Mouse (Mus musculus): ENCODE measurements around the gene Cdk10. TPM values are rescaled to one million over a fixed set of nuclear protein-coding genes. Genes with fewer than 3 reads are reported as not detected.
"Not testable (repeated sequence)": the region's sequence is repeated elsewhere in the genome, so short reads cannot be mapped to it uniquely, and the experiment has no call there.

Cdk10 gene
- polyA plus RNA-seq, 1 experiment: 1.8 TPM

- H3K36me3 ChIP-seq (ENCODE audit: control insufficient read depth): peaks cover 22% of the 10 kb centered on the region
- peaks cover 22% of the 10 kb centered on the region for H3K4me1 ChIP-seq (ENCODE audit: control insufficient read depth)
- H3K4me3 ChIP-seq (replicated peaks): no peak overlapping the region
- peaks cover 8% of the 10 kb centered on the region for H3K9me3 ChIP-seq (ENCODE audit: control insufficient read depth, low read length)
- H3K27me3 ChIP-seq (ENCODE audit: control insufficient read depth): peaks cover 13% of the 10 kb centered on the region
- no peak for TF ChIP-seq GATA1 (IDR thresholded peaks at IDR 0.05; ENCODE audit: low read length)
- no peak for TF ChIP-seq TAL1 (IDR thresholded peaks at IDR 0.05; ENCODE audit: low read length)
Observed at GRCm38 (mm10) chr8:123199864-123200263, 24.8 kb upstream of the Cdk10 start.

- TF ChIP-seq TAL1 (IDR thresholded peaks at IDR 0.05; ENCODE audit: low read length) (no peak), GATA1 (IDR thresholded peaks at IDR 0.05; ENCODE audit: low read length) (no peak)
- Histone ChIP-seq H3K9me3 (ENCODE audit: control insufficient read depth, low read length) (peaks cover 1% of the 10 kb centered on the region), H3K4me3 (replicated peaks) (no peak overlapping the region), H3K36me3 (ENCODE audit: control insufficient read depth) (peaks cover 45% of the 10 kb centered on the region), H3K27me3 (ENCODE audit: control insufficient read depth) (peaks cover 13% of the 10 kb centered on the region), H3K4me1 (ENCODE audit: control insufficient read depth) (peaks cover 9% of the 10 kb centered on the region)
Observed at GRCm38 (mm10) chr8:123202288-123202687, 22.4 kb upstream of the Cdk10 start.

- peaks cover 57% of the 10 kb centered on the region for H3K36me3 ChIP-seq (ENCODE audit: control insufficient read depth)
Observed at GRCm38 (mm10) chr8:123203571-123203970, 21.1 kb upstream of the Cdk10 start.

GRCm38 (mm10) chr8:123211876-123212275 is 12.8 kb upstream of the Cdk10 start:
- H3K36me3 ChIP-seq (ENCODE audit: control insufficient read depth): peaks cover 43% of the 10 kb centered on the region
- peaks cover 31% of the 10 kb centered on the region for H3K4me1 ChIP-seq (ENCODE audit: control insufficient read depth)
- TF ChIP-seq TAL1 (IDR thresholded peaks at IDR 0.05; ENCODE audit: low read length) (no peak), GATA1 (IDR thresholded peaks at IDR 0.05; ENCODE audit: low read length) (no peak)
- H3K9me3 ChIP-seq (ENCODE audit: control insufficient read depth, low read length): no peaks in the 10 kb centered on the region
- peaks cover 17% of the 10 kb centered on the region for H3K27me3 ChIP-seq (ENCODE audit: control insufficient read depth)
- peak overlapping the region; percentile 83 for H3K4me3 ChIP-seq (replicated peaks)

More at GRCm38 (mm10) chr8:123203571-123203970, 21.1 kb upstream of the Cdk10 start:
- Histone ChIP-seq H3K4me3 (replicated peaks) (no peak overlapping the region), H3K9me3 (ENCODE audit: control insufficient read depth, low read length) (no peaks in the 10 kb centered on the region), H3K4me1 (ENCODE audit: control insufficient read depth) (peaks cover 2% of the 10 kb centered on the region), H3K27me3 (ENCODE audit: control insufficient read depth) (peaks cover 13% of the 10 kb centered on the region)
- no peak for TF ChIP-seq TAL1 (IDR thresholded peaks at IDR 0.05; ENCODE audit: low read length)
- no peak for TF ChIP-seq GATA1 (IDR thresholded peaks at IDR 0.05; ENCODE audit: low read length)

GRCm38 (mm10) chr8:123212321-123213117 is 12.1 kb upstream of the Cdk10 start, which contains the start of the genes Chmp1a and Spata33:
Gene Chmp1a, minus strand, starts transcription at chr8:123212763.
Gene Spata33, plus strand, starts transcription at chr8:123212832.
- Histone ChIP-seq H3K9me3 (ENCODE audit: control insufficient read depth, low read length) (no peaks in the 10 kb centered on the region), H3K4me3 (replicated peaks) (peak within 1 kb of the TSS; percentile 83), H3K27me3 (ENCODE audit: control insufficient read depth) (peaks cover 17% of the 10 kb centered on the region), H3K36me3 (ENCODE audit: control insufficient read depth) (peaks cover 36% of the 10 kb centered on the region), H3K4me1 (ENCODE audit: control insufficient read depth) (peaks cover 31% of the 10 kb centered on the region)
- no peak for TF ChIP-seq TAL1 (IDR thresholded peaks at IDR 0.05; ENCODE audit: low read length)
- no peak for TF ChIP-seq GATA1 (IDR thresholded peaks at IDR 0.05; ENCODE audit: low read length)

GRCm38 (mm10) chr8:123213118-123213772 is 11.4 kb upstream of the Cdk10 start:
- TF ChIP-seq TAL1 (IDR thresholded peaks at IDR 0.05; ENCODE audit: low read length) (no peak), GATA1 (IDR thresholded peaks at IDR 0.05; ENCODE audit: low read length) (no peak)
- Histone ChIP-seq H3K36me3 (ENCODE audit: control insufficient read depth) (peaks cover 29% of the 10 kb centered on the region), H3K4me1 (ENCODE audit: control insufficient read depth) (peaks cover 31% of the 10 kb centered on the region), H3K9me3 (ENCODE audit: control insufficient read depth, low read length) (no peaks in the 10 kb centered on the region), H3K27me3 (ENCODE audit: control insufficient read depth) (peaks cover 17% of the 10 kb centered on the region), H3K4me3 (replicated peaks) (peak overlapping the region; percentile 83)

- H3K4me3 ChIP-seq (replicated peaks): no peak overlapping the region
- H3K9me3 ChIP-seq (ENCODE audit: control insufficient read depth, low read length): no peaks in the 10 kb centered on the region
- TF ChIP-seq GATA1 (IDR thresholded peaks at IDR 0.05; ENCODE audit: low read length) (no peak), TAL1 (IDR thresholded peaks at IDR 0.05; ENCODE audit: low read length) (no peak)
- peaks cover 17% of the 10 kb centered on the region for H3K27me3 ChIP-seq (ENCODE audit: control insufficient read depth)
- peaks cover 31% of the 10 kb centered on the region for H3K4me1 ChIP-seq (ENCODE audit: control insufficient read depth)
- peaks cover 7% of the 10 kb centered on the region for H3K36me3 ChIP-seq (ENCODE audit: control insufficient read depth)
Observed at GRCm38 (mm10) chr8:123215430-123215829, 9.2 kb upstream of the Cdk10 start.

- TF ChIP-seq TAL1 (IDR thresholded peaks at IDR 0.05; ENCODE audit: low read length) (no peak), GATA1 (IDR thresholded peaks at IDR 0.05; ENCODE audit: low read length) (no peak)
- H3K4me1 ChIP-seq (ENCODE audit: control insufficient read depth): peaks cover 21% of the 10 kb centered on the region
- H3K9me3 ChIP-seq (ENCODE audit: control insufficient read depth, low read length): no peaks in the 10 kb centered on the region
- H3K36me3 ChIP-seq (ENCODE audit: control insufficient read depth): no peaks in the 10 kb centered on the region
- no peaks in the 10 kb centered on the region; the same call in none of the 2 replicates for H3K27me3 ChIP-seq (ENCODE audit: control insufficient read depth)
- no peak overlapping the region for H3K4me3 ChIP-seq (replicated peaks)
Observed at GRCm38 (mm10) chr8:123220917-123221316, 3.7 kb upstream of the Cdk10 start.

GRCm38 (mm10) chr8:123228416-123228815 is 3.8 kb downstream of the Cdk10 start:
- Histone ChIP-seq H3K36me3 (ENCODE audit: control insufficient read depth) (peaks cover 27% of the 10 kb centered on the region), H3K27me3 (ENCODE audit: control insufficient read depth) (peaks cover 3% of the 10 kb centered on the region), H3K9me3 (ENCODE audit: control insufficient read depth, low read length) (no peaks in the 10 kb centered on the region), H3K4me3 (replicated peaks) (no peak overlapping the region), H3K4me1 (ENCODE audit: control insufficient read depth) (peaks cover 23% of the 10 kb centered on the region)
- TF ChIP-seq TAL1 (IDR thresholded peaks at IDR 0.05; ENCODE audit: low read length) (no peak), GATA1 (IDR thresholded peaks at IDR 0.05; ENCODE audit: low read length) (no peak)

- H3K27me3 ChIP-seq (ENCODE audit: control insufficient read depth): peaks cover 22% of the 10 kb centered on the region
- not testable (repeated sequence) for H3K9me3 ChIP-seq (ENCODE audit: control insufficient read depth, low read length); H3K4me3 ChIP-seq (replicated peaks)
- peaks cover 27% of the 10 kb centered on the region for H3K36me3 ChIP-seq (ENCODE audit: control insufficient read depth)
- peaks cover 15% of the 10 kb centered on the region for H3K4me1 ChIP-seq (ENCODE audit: control insufficient read depth)
Observed at GRCm38 (mm10) chr8:123230326-123230725, 5.7 kb downstream of the Cdk10 start.
